Mouse (Mus musculus): ENCODE measurements around the gene Mipol1.

- no peak for TF ChIP-seq CTCF (IDR thresholded peaks at IDR 0.05; ENCODE audit: insufficient read depth, low read depth, low read length)
- no peak for TF ChIP-seq POLR2A (IDR thresholded peaks at IDR 0.05; ENCODE audit: insufficient read depth, low read depth, low read length)
These were observed 45.2 kb downstream of the Mipol1 start for GRCm38 (mm10) chr12:57275456-57275855.

Data from olfactory bulb, adult 2 months (tissue).